In genomic region chr7:130671301-130671700, GRCm38 (mm10) we compare ENCODE assay signal across 9 mouse cellular contexts.
A peak's percentile ranks its signal among the peaks of the same experiment; 100 is the strongest.
DNase-seq lines count a peak whose midpoint lies in the region; ATAC-seq and TF ChIP-seq lines count a peak whose summit lies in the region.
"Had no signal": no experiment of that assay in that cellular context is flagged by ENCODE, and none has a peak within 500 bp of the region (broad histone marks: within the 10 kb centered on the region; RNA-seq: fewer than 3 reads in every experiment).

No protein-coding gene starts in this region.

- no peak overlapping the region for H3K27ac ChIP-seq in limb, embryonic 14.5 days (replicated peaks; ENCODE audit: low read depth, low read length)
- H3K27ac ChIP-seq: liver, embryonic 15.5 days had no signal

- H3K9me3 ChIP-seq in limb, embryonic 14.5 days (ENCODE audit: control insufficient read depth, low read length) = no peaks in the 10 kb centered on the region
- H3K9me3 ChIP-seq: liver, embryonic 15.5 days had no signal

- WGBS in limb, embryonic 14.5 days = 58% methylated on average over 6 of the region's 6 CpGs

- H3K4me2 ChIP-seq in limb, embryonic 14.5 days (replicated peaks; ENCODE audit: low read depth, low read length, severe bottlenecking) = no peak overlapping the region
- H3K4me2 ChIP-seq: liver, embryonic 15.5 days had no signal

- DNase-seq in gastrocnemius, adult 18-20 months (ENCODE audit: low spot score) = peak; percentile 89
- no peak for DNase-seq in gastrocnemius, postnatal 10 days
- DNase-seq in Muller cell, postnatal 12 days (ENCODE audit: inconsistent ontology term) = peak; percentile 88
- peak; percentile 88 for DNase-seq in heart, adult 8-10 months (ENCODE audit: low spot score)
- peak; percentile 18 for DNase-seq in limb, embryonic 14.5 days (ENCODE audit: low spot score)
- DNase-seq in cerebellum, adult 18-20 months = no peak
- DNase-seq in thymus, postnatal 36 days = no peak

- no peaks in the 10 kb centered on the region for H3K27me3 ChIP-seq in limb, embryonic 14.5 days (ENCODE audit: control insufficient read depth, insufficient read depth, low read length)
- H3K27me3 ChIP-seq: liver, embryonic 15.5 days had no signal

- H3K4me1 ChIP-seq in limb, embryonic 14.5 days (ENCODE audit: control insufficient read depth, insufficient read depth, low read length) = peaks cover 32% of the 10 kb centered on the region

- no peak for ATAC-seq in limb, embryonic 14.5 days (ENCODE audit: low FRiP score, low read depth)
- no peak for ATAC-seq in frontal cortex, adult (ENCODE audit: low TSS enrichment)

- no peak for TF ChIP-seq POLR2A in limb, embryonic 14.5 days (IDR thresholded peaks at IDR 0.05; ENCODE audit: borderline replicate concordance, extremely low read depth, insufficient read depth, insufficient read length)

- H3K9ac ChIP-seq in limb, embryonic 14.5 days (ENCODE audit: low read depth, low read length, severe bottlenecking) = no peak overlapping the region
- H3K9ac ChIP-seq: liver, embryonic 15.5 days had no signal

- H3K4me3 ChIP-seq in limb, embryonic 14.5 days (replicated peaks; ENCODE audit: low read length) = no peak overlapping the region
- H3K4me3 ChIP-seq: liver, embryonic 15.5 days had no signal

- H3K36me3 ChIP-seq in limb, embryonic 14.5 days (ENCODE audit: control insufficient read depth, insufficient read depth, low read length) = 0 out of 2 replicates have a peak, but pooled peaks cover 1% of the 10 kb centered on the region
- H3K36me3 ChIP-seq: liver, embryonic 15.5 days had no signal

Comparison
In these comparisons a context has a peak if more than half of its experiments do, and no peak if none do; other contexts are left out.
1. DNase-seq: peak in gastrocnemius, adult 18-20 months (single experiment), Muller cell, postnatal 12 days (single experiment), heart, adult 8-10 months (single experiment) and limb, embryonic 14.5 days (single experiment); none in gastrocnemius, postnatal 10 days (single experiment), cerebellum, adult 18-20 months (0 of 2) and thymus, postnatal 36 days (0 of 2).